Mouse (Mus musculus) heart, adult 10 weeks (tissue): Measurements from ENCODE around the gene Fggy. TPM values are rescaled to one million over a fixed set of nuclear protein-coding genes. Genes with fewer than 3 reads are reported as not detected.

Experiments used
- polyA plus RNA-seq: library from polyadenylated mRNA; stranded (reverse); fragments of 350-450 nt; fragmentation: Illumina TruSeq; extraction: RNeasy Lipid Tissue Mini Kit (QIAGEN cat#74804); gene quantifications from one replicate; pipeline ENCODE4 v1.2.3, GENCODE M21; 2014; ENCODE audit warnings: low read depth, low replicate concordance

Fggy gene
- 5.2 TPM for polyA plus RNA-seq

DNA sequence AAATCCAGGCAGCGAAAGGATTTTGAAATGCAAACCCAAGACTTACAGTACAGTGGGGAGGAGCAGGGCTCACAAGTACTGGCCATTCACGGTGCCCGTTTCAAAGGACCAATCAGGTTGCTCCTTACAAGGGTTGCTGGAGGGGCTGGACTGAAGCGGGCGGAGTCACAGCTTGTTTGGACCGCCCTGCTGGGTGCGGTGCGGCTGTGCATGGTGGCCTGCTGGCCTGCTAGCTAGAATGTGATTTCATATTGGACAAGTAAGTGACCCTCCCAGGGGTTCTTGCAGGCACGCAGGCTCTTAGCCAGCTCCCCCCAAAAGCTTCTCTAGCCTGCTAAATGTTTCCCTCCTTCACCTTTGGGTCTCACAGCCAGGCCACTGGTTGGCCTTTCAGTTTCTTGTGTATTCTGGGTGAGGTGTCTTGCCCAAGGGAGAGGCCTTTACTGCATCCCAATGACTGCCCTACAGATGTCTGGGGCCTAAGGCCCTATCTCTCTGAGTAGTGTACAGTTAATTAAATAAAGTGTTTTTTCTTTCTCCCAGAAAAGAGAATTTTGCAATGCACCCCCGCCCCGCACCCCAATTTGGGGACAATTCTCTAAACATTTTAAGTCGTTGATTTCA, at the start of gene Fggy:
Fggy (plus strand) TSS at position 175 of the 624 bp plus-strand sequence.

DNA sequence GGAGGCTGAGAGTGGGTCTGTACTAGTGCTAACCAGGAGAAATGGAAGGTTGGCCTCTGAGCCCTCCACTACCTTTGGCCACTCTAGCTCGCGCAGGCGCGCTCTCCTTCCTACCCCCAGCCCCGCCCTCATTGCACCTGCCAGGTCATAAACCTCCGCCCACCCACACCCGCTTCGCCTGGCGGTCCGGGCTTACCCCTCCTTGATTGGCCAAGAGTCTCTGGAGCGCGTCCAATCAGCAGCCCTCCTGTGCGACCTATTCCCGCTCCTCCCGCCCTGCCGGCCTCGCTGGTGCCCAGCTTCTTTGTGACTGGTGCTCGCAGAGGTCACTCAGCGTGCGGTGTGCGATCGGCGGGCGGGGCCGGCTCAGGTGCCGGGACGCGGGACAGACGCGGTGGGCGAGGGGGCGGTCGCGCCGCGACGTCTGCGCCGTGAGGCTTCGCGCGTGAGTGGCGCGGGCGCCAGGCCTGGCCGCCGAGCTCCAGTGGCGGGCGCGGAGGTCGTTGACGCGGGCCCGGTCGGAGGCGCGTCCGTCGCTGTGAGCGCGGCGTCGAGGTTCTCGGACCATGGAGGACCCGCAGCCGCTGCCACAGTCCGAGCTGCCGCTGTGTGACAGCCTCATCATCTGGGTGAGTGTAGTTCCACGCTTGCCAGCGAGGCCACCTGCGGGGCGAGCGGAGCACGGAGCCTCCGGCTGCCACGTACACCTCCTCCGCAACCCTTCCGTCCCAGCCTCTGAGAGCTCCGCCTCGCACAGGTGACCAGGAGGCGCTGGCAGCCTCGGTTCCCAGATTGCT, 409.8 kb downstream of the Fggy start, which contains the start of gene Hook1:
Hook1 (plus strand) TSS at position 313 of the 797 bp plus-strand sequence.

